Mouse (Mus musculus) stomach, embryonic 14.5 days (tissue): ENCODE data around the gene Wwox. TPM values are rescaled to one million over a fixed set of nuclear protein-coding genes. Genes with fewer than 3 reads are reported as not detected.

Source experiments
- ATAC-seq: fragments of 200-750 bp; cut with Nextera tagmentation; 2 replicates; pipeline ENCODE4 v1.8.0; 2017; ENCODE audit warnings: low read depth, moderate TSS enrichment; ENCODE audit not compliant: insufficient number of reproducible peaks, insufficient read depth, low FRiP score
- H3K27ac ChIP-seq: fragments of 300-500 bp; sonication (generic); 2 replicates; pipeline ENCODE4 v1.5.1; 2014; ENCODE audit warnings: mild to moderate bottlenecking, low read length, moderate library complexity, mixed read lengths
- H3K27me3 ChIP-seq: fragments of 300-500 bp; sonication (generic); 2 replicates; pipeline ENCODE4 v1.6.1; 2014; ENCODE audit warnings: low read length, control low read depth, mixed read lengths; ENCODE audit not compliant: control insufficient read depth, insufficient read depth
- H3K36me3 ChIP-seq: fragments of 300-500 bp; sonication (generic); 2 replicates; pipeline ENCODE4 v1.6.1; 2014; ENCODE audit warnings: mild to moderate bottlenecking, control low read depth, low read length, moderate library complexity, mixed read lengths; ENCODE audit not compliant: control insufficient read depth, insufficient read depth
- H3K4me1 ChIP-seq: fragments of 300-500 bp; sonication (generic); 2 replicates; pipeline ENCODE4 v1.6.1; 2014; ENCODE audit warnings: low read length, control low read depth, mixed read lengths; ENCODE audit not compliant: control insufficient read depth, insufficient read depth
- H3K4me2 ChIP-seq: fragments of 300-500 bp; sonication (generic); replicated peaks from 2 replicates; pipeline ENCODE4 v1.6.1; 2014; ENCODE audit warnings: low read depth, low read length, control low read depth
- H3K4me3 ChIP-seq: fragments of 300-500 bp; sonication (generic); 2 replicates; pipeline ENCODE4 v1.5.1; 2014; ENCODE audit warnings: low read depth, low read length, control low read depth
- H3K9ac ChIP-seq: fragments of 300-500 bp; sonication (generic); replicated peaks from 2 replicates; pipeline ENCODE4 v1.6.1; 2014; ENCODE audit warnings: low read depth, mild to moderate bottlenecking, control low read depth, low read length, moderate library complexity, mixed read lengths
- H3K9me3 ChIP-seq: fragments of 300-500 bp; sonication (generic); 2 replicates; pipeline ENCODE4 v1.6.1; 2016; ENCODE audit warnings: low read depth, low read length, control low read depth; ENCODE audit not compliant: control insufficient read depth
- WGBS: fragments of 180-500 bp; shearing (Covaris S2); extraction: QIAGEN DNeasy Blood & Tissue Kit; methylation state at CpG from one replicate; pipeline ENCODE4 v1.1.7; 2014; 5-methylcytosine and 5-hydroxymethylcytosine counted together
- polyA plus RNA-seq: library from polyadenylated mRNA; unstranded; fragments of >200 nt; fragmentation: Nextera tagmentation; extraction: Ambion mirVana; gene quantifications from 2 replicates; pipeline ENCODE4 v1.2.1, GENCODE M21; 2014

Wwox gene
- polyA plus RNA-seq, 1 experiment from 2014 or later: 15.4 TPM

DNA sequence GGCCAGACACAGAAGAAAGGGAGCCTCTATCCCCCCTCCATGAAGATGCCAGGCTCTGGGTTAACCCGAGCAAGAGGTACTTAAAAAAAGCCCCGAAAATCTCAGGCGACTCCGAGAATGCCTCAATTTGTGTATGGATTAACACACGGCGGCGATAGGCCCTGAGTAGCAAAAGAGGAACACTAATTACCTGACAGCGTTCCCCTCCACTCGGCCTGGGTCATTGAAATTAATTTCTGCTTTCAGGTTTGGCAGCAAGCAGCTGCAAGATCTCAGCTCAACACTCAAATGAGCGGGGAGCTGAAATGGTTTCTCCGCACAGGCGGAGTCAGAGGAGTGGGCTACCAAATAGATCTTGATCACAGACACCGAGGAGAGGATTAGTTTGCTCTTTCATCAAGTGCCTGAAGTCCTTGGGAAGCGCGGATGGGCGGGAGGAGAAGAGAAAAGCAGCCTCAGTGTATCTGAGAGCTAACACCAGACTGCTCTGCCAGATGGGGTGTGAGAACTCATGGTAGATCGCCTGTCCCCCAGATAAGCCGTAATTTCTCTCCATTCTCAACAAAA is 445.7 kb downstream of the Wwox start:
- Histone ChIP-seq H3K27me3 (no peaks in the 10 kb centered on the region), H3K9me3 (no peaks in the 10 kb centered on the region), H3K4me3 (0 out of 2 replicates have a peak overlapping the region, but pooled peaks have one; percentile 6), H3K9ac (no peak overlapping the region), H3K4me2 (peak overlapping the region; percentile 21), H3K27ac (peak overlapping the region; percentile 48; the same call in 1 of the 2 replicates), H3K36me3 (no peaks in the 10 kb centered on the region), H3K4me1 (peaks cover 13% of the 10 kb centered on the region; the same call in 1 of the 2 replicates)
- ATAC-seq: no peak
- 15% methylated on average over 18 of the region's 18 CpGs for WGBS

DNA sequence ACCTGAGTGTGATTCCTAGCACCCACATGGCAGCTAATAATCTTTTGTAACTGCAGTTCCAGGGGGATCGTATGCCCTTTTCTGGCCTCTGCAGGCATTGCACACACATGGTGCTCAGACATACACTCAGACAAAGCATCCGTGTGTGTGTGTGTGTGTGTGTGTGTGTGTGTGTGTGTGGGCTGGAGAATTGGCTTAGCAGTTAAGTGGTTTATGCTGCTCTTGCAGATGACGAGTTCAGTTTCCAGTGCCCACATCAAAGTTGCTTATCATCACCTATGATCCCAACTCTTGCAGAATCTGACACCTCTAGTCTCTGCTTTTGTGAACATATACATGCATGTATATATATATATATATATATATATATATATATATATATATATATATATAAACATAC is 448.9 kb downstream of the Wwox start:
- 95% methylated on average over 3 of the region's 3 CpGs for WGBS
- peaks cover 14% of the 10 kb centered on the region; the same call in 1 of the 2 replicates for H3K4me1 ChIP-seq
- no peaks in the 10 kb centered on the region for H3K9me3 ChIP-seq

DNA sequence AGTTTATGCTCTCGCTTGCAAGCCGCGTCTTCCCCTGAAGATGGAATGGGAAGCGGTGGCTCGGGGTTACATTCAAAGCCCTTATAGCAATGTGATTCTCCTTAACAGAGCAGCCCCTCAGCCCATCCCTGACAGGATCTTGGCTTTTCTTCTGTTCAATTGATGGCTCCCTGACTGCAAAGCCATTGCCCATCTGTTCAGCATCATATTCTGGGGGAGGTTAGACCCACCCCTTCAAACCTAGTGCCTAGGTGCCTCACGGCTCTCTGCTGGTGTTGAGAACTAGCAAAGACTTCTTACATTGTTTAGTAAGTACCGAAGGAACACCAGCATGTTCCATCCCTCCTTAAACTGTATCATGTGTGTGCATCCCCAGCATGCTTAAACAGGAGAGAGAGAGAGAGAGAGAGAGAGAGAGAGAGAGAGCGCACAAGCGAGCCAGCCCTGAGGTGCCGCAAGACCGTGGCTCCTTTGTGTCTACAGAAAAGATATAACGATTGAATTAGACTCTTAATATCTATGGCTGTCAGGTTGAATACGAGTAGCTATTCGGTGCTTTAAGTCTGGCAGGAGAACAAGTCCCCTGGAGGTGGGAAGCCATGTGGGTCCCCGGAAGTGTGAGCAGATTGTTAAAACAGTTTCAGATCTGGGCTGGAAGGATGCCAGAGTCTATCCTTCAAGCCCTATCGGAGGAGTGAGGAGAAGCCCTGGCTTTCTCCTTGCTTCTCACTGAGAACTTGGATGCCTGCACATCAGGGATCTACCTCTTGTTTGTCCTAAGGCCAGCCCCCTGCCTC is 450.3 kb downstream of the Wwox start:
- H3K36me3 ChIP-seq: no peaks in the 10 kb centered on the region
- no peak overlapping the region for H3K9ac ChIP-seq
- H3K4me3 ChIP-seq: no peak overlapping the region
- no peak overlapping the region for H3K27ac ChIP-seq
- peaks cover 14% of the 10 kb centered on the region; the same call in 1 of the 2 replicates for H3K4me1 ChIP-seq
- no peaks in the 10 kb centered on the region for H3K9me3 ChIP-seq
- WGBS: 52% methylated on average over 16 of the region's 16 CpGs
- no peak overlapping the region for H3K4me2 ChIP-seq
- H3K27me3 ChIP-seq: no peaks in the 10 kb centered on the region
- no peak; the same call in 1 of the 2 replicates for ATAC-seq

More for the DNA sequence above, 448.9 kb downstream of the Wwox start:
- H3K27ac ChIP-seq: no peak overlapping the region
- no peak overlapping the region for H3K4me3 ChIP-seq
- no peak for ATAC-seq
- H3K27me3 ChIP-seq: no peaks in the 10 kb centered on the region
- H3K4me2 ChIP-seq: no peak overlapping the region
- H3K36me3 ChIP-seq: no peaks in the 10 kb centered on the region
- no peak overlapping the region for H3K9ac ChIP-seq

DNA sequence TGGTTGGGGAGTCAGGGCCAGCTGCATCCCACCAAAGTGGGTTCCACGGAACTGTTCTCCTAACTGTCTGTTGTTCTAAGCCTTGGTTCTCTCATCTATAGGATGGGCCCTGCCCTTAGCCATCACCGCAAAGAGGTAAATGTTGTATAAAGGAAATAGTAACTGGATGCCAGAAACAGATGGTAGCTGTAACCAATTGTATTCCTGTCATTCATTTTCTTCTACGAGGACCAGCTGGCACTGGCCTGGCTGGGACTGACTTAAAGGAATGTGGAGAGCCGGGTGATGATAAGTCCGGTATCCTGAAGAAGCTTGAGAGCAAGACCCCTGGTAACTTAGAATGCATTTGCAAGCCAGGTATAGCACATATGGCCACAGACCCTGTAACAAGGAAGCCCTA is 451.0 kb downstream of the Wwox start:
- no peak overlapping the region for H3K4me3 ChIP-seq
- no peak overlapping the region for H3K27ac ChIP-seq
- peaks cover 10% of the 10 kb centered on the region; the same call in 1 of the 2 replicates for H3K4me1 ChIP-seq
- H3K9me3 ChIP-seq: no peaks in the 10 kb centered on the region
- no peaks in the 10 kb centered on the region for H3K36me3 ChIP-seq
- ATAC-seq: no peak
- no peak overlapping the region for H3K4me2 ChIP-seq
- no peaks in the 10 kb centered on the region for H3K27me3 ChIP-seq
- H3K9ac ChIP-seq: no peak overlapping the region
- WGBS: 48% methylated on average over 5 of the region's 5 CpGs

DNA sequence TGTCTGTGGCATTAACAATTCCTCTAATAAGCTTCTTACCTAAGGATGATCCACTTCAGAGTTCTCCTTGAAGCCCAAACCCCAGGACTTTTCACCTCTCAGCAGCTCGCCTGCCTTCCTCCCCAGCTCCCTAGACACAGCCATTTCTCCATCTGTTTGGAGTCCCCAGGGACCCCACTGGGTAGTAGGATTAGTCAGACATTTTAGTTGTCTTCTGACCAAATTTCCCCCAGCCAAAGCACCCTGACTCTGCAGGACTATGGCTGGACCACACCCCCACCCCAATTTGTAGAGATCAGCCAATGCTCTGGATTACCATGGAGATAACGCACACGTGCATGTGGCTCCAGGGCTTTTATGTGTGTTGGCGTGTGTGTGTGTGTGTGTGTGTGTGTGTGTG is 451.8 kb downstream of the Wwox start:
- no peaks in the 10 kb centered on the region for H3K9me3 ChIP-seq
- no peak overlapping the region for H3K4me2 ChIP-seq
- ATAC-seq: no peak
- WGBS: 79% methylated on average over 4 of the region's 4 CpGs
- no peak overlapping the region for H3K4me3 ChIP-seq
- H3K27me3 ChIP-seq: no peaks in the 10 kb centered on the region
- no peak overlapping the region for H3K27ac ChIP-seq
- peaks cover 11% of the 10 kb centered on the region; the same call in 1 of the 2 replicates for H3K4me1 ChIP-seq
- no peak overlapping the region for H3K9ac ChIP-seq
- H3K36me3 ChIP-seq: no peaks in the 10 kb centered on the region

DNA sequence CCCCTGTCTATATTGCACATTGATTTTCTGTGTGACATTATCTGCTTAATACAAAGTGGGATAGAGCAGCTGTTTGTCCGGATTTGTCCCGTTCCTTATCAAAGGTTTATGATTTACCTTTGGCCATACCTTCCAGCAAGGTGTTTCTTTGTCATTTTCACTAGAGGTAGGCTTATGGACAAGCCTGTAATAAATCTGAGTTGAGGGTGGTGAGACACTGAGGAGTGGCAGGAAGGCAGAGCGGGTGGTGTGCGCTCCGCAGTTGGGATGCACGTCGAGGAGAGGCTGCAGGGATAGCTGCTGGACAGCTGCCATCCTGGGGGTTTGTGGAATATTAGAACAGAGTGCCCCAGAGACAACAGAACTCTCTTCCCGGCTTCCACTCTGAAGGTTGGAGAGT is 458.0 kb downstream of the Wwox start:
- no peak overlapping the region for H3K27ac ChIP-seq
- no peak overlapping the region for H3K9ac ChIP-seq
- WGBS: 65% methylated on average over 8 of the region's 8 CpGs
- no peak overlapping the region for H3K4me3 ChIP-seq
- no peaks in the 10 kb centered on the region for H3K27me3 ChIP-seq
- no peak for ATAC-seq
- H3K36me3 ChIP-seq: no peaks in the 10 kb centered on the region
- H3K4me1 ChIP-seq: 0 out of 2 replicates have a peak, but pooled peaks cover 3% of the 10 kb centered on the region
- no peak overlapping the region for H3K4me2 ChIP-seq
- no peaks in the 10 kb centered on the region for H3K9me3 ChIP-seq

DNA sequence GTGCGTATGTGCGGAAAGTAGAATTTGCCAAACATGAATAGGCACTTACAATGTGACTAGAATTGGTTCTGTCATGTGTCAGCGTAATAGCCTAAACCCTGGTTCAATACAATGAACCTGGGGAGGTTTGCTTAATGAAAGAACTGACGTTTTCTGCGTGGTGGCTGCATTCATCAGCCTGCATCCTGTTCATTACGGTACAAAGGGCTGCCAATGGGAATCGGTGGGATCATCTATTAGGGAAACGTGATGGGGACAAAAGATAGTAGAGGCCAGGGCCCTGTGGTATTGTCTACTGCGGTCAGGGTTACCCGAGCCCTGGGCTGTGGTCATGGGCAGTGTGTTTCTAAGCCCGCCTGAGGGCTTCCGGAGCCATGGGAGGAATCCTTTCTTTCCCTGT is 459.7 kb downstream of the Wwox start:
- Histone ChIP-seq H3K9ac (no peak overlapping the region), H3K27me3 (no peaks in the 10 kb centered on the region), H3K4me1 (0 out of 2 replicates have a peak, but pooled peaks cover 3% of the 10 kb centered on the region), H3K4me3 (no peak overlapping the region), H3K36me3 (no peaks in the 10 kb centered on the region), H3K9me3 (no peaks in the 10 kb centered on the region), H3K4me2 (no peak overlapping the region), H3K27ac (no peak overlapping the region)
- 89% methylated on average over 12 of the region's 12 CpGs for WGBS
- ATAC-seq: no peak

DNA sequence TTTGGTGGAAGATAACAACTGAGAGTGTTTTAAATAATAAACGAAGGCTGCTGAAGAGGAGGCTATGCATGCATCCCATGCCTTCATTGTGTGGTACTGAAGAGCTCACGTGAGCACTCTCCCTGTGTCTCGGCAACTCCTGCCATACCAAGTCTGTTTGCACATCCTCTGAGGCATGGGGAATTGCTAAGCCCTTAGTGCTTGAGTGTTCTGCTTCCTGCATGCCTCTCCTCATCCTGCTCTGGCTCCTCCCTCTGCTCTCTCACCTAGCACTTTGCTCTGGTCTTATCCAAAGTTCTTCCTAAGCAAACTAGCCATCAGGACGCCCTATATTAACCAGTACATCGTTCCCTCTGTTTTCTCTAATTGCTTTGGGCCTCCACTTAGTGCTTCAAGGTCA is 463.1 kb downstream of the Wwox start:
- no peak overlapping the region for H3K4me2 ChIP-seq
- H3K9ac ChIP-seq: no peak overlapping the region
- 74% methylated on average over 5 of the region's 5 CpGs for WGBS
- H3K4me3 ChIP-seq: no peak overlapping the region
- no peak for ATAC-seq
- no peaks in the 10 kb centered on the region for H3K4me1 ChIP-seq
- H3K36me3 ChIP-seq: no peaks in the 10 kb centered on the region
- no peaks in the 10 kb centered on the region for H3K27me3 ChIP-seq
- H3K9me3 ChIP-seq: no peaks in the 10 kb centered on the region
- H3K27ac ChIP-seq: no peak overlapping the region
